Comparison of ENCODE assay signal across 8 mouse cellular contexts in the genomic region with DNA sequence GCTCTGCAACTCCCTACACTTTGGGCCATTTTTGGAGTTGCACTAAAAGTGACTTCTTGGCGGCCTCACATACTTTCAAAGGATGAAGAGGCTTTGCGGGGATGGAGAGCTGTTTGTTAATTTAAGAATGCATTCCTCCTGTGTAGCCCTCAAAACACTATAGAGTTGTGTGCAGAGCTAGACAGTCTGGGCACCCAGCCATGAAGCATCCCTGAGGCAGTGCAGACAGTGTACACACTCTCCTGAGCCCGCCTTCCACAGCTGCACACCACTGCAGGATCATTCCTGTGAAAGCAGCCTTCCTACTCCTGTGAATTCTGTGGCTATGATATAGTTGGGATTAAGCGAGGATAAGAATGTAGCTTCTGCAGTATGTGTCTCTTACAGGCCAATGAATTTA. TPM values are rescaled to one million over a fixed set of nuclear protein-coding genes. Genes with fewer than 3 reads are reported as not detected.
DNase-seq lines count a peak whose midpoint lies in the region.

No protein-coding gene starts in this region.

- DNase-seq in gastrocnemius, postnatal 10 days, result peak; percentile 30
- DNase-seq in gastrocnemius, adult 18-20 months (ENCODE audit: low spot score), result no peak
- peak; percentile 19 for DNase-seq in ovary, postnatal 36 days (ENCODE audit: low spot score)
- no peak for DNase-seq in ovary, postnatal 14 days (ENCODE audit: low spot score)
- peak; percentile 54 to 59 for DNase-seq in kidney, postnatal 25 days
- peak; percentile 33 to 50 for DNase-seq in right cerebral cortex, postnatal 36 days (ENCODE audit: low spot score in 2 of 2)
- DNase-seq in spleen, postnatal 10 days (ENCODE audit: low spot score in 2 of 2), result no peak
- DNase-seq in layer of hippocampus, adult 9-11 months, result no peak

RNA-seq across cellular contexts. Expression of a gene that starts 4.9 kb away (rescaled TPM):
- total RNA-seq in gastrocnemius, postnatal 10 days (2021), result 10 to 100 TPM; 20.5 to 25.8 TPM
- total RNA-seq in gastrocnemius, adult 18-20 months (2021), result 10 to 100 TPM; 20.2 to 20.5 TPM

Comparison
In these comparisons a context has a peak if more than half of its experiments do, and no peak if none do; other contexts are left out.
1. DNase-seq: peak in gastrocnemius, postnatal 10 days (single experiment), ovary, postnatal 36 days (single experiment), kidney, postnatal 25 days (2 of 2) and right cerebral cortex, postnatal 36 days (2 of 2); none in gastrocnemius, adult 18-20 months (single experiment), ovary, postnatal 14 days (single experiment), spleen, postnatal 10 days (0 of 2) and layer of hippocampus, adult 9-11 months (single experiment).